Mouse (Mus musculus): ENCODE measurements around the gene Krtcap2. TPM values are rescaled to one million over a fixed set of nuclear protein-coding genes. Genes with fewer than 3 reads are reported as not detected.
A peak's percentile ranks its signal among the peaks of the same experiment; 100 is the strongest.

Krtcap2 gene
- polyA plus RNA-seq, 1 experiment from 2014 or later: 304 TPM

DNA sequence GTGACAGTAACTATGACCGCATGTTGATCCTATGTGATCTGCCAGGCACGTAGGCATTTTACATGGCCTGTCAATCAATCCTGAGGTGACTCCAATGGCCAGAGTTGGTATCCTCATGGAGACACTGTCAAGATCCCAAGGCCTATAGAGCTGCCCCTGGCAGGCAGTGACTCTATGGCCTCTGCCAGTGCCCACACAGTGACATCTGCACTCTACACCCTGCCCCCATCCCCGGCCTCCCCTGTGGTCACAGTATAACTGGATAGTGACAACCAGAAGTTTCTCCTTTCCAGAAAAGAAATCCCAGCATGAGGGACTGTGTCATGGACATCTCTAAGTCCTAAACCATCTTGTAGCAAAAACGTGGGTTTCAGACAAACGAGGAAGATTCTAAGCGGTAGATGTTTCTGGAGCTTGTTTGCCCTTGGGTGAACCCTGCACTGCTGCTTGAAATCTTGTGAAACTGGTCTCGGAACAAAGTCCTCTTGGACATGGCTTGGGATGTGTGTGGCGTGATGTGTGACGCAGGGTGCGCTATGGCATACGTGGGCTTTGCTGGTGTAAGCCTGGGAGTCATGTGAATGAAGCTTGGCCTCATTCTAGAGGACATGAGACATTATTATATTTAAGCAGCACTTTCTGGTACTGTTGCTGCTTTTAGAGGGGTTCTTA, 47.6 kb downstream of the Krtcap2 start:
- Histone ChIP-seq H3K36me3 (ENCODE audit: control insufficient read depth, insufficient read depth, low read length) (no peaks in the 10 kb centered on the region), H3K4me3 (ENCODE audit: low read length) (no peak overlapping the region), H3K9ac (ENCODE audit: low read length) (no peak overlapping the region), H3K4me1 (replicated peaks; ENCODE audit: control insufficient read depth, insufficient read depth, low read length) (no peaks in the 10 kb centered on the region; the same call in 1 of the 2 replicates), H3K27ac (ENCODE audit: low read length) (no peak overlapping the region), H3K9me3 (ENCODE audit: control insufficient read depth, low read length) (no peaks in the 10 kb centered on the region), H3K4me2 (ENCODE audit: low read depth, low read length) (no peak overlapping the region), H3K27me3 (ENCODE audit: control insufficient read depth, insufficient read depth, low read depth, low read length) (no peaks in the 10 kb centered on the region)
- ATAC-seq (ENCODE audit: low read depth): no peak
- 83% methylated on average over 11 of the region's 11 CpGs for WGBS

DNA sequence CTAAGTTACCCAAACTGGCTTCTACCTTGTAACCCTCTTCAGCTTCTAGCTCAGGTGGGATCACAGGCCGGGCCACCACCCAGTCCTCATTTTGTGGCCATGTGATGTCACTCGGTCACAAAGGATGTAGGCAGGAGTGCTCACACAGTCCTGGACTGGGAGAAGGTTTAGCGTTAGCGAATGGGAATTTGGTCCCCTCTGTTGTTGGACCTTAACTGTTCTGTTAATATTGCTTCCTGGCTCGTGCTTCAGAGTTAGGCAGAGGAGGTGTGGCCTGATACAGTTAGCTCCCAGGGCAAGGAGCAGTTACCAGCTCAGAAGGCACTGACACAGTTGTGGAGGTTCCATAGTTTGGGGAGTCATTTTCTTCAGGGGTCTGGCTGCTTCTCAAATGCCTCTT, 48.4 kb downstream of the Krtcap2 start:
- no peaks in the 10 kb centered on the region for H3K9me3 ChIP-seq (ENCODE audit: control insufficient read depth, low read length)
- WGBS: 75% methylated on average over 5 of the region's 5 CpGs

DNA sequence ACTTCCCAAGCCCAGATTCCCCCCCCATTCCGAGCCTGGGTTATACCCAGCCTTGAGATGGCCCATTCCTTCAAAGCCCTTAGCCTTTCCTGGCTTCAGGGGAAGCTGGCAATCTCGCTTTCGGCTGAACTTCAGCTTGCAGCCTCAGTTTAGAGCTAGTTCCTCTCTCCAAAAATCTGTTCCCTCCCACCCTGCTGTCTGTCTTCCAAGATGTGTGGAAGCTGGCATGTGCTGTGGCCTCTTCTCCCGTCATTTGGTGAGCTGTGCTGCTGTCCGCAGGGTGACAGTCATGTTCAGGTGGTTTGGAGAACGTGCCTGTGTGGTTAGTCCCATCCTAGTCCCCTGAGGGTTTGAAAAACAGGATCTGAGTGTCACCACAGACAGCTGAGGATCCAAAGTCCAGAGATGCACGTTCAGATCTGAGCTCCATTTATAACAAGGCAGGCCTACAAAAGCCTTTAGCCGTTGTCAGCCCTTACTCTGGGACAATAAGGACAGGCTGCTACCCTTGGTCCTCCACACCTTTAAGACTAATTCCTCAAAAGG, 50.0 kb downstream of the Krtcap2 start:
- Histone ChIP-seq H3K27ac (ENCODE audit: low read length) (no peak overlapping the region), H3K27me3 (ENCODE audit: control insufficient read depth, insufficient read depth, low read depth, low read length) (no peaks in the 10 kb centered on the region), H3K4me3 (ENCODE audit: low read length) (no peak overlapping the region), H3K36me3 (ENCODE audit: control insufficient read depth, insufficient read depth, low read length) (no peaks in the 10 kb centered on the region), H3K9me3 (ENCODE audit: control insufficient read depth, low read length) (no peaks in the 10 kb centered on the region), H3K4me2 (ENCODE audit: low read depth, low read length) (no peak overlapping the region), H3K4me1 (replicated peaks; ENCODE audit: control insufficient read depth, insufficient read depth, low read length) (peaks cover 4% of the 10 kb centered on the region; the same call in 1 of the 2 replicates), H3K9ac (ENCODE audit: low read length) (no peak overlapping the region)
- 81% methylated on average over 8 of the region's 8 CpGs for WGBS
- ATAC-seq (ENCODE audit: low read depth): no peak

More for the DNA sequence above, 48.4 kb downstream of the Krtcap2 start:
- Histone ChIP-seq H3K4me1 (replicated peaks; ENCODE audit: control insufficient read depth, insufficient read depth, low read length) (no peaks in the 10 kb centered on the region; the same call in 1 of the 2 replicates), H3K27ac (ENCODE audit: low read length) (no peak overlapping the region), H3K27me3 (ENCODE audit: control insufficient read depth, insufficient read depth, low read depth, low read length) (no peaks in the 10 kb centered on the region), H3K36me3 (ENCODE audit: control insufficient read depth, insufficient read depth, low read length) (no peaks in the 10 kb centered on the region), H3K4me3 (ENCODE audit: low read length) (no peak overlapping the region), H3K9ac (ENCODE audit: low read length) (no peak overlapping the region), H3K4me2 (ENCODE audit: low read depth, low read length) (no peak overlapping the region)
- ATAC-seq (ENCODE audit: low read depth): no peak

DNA sequence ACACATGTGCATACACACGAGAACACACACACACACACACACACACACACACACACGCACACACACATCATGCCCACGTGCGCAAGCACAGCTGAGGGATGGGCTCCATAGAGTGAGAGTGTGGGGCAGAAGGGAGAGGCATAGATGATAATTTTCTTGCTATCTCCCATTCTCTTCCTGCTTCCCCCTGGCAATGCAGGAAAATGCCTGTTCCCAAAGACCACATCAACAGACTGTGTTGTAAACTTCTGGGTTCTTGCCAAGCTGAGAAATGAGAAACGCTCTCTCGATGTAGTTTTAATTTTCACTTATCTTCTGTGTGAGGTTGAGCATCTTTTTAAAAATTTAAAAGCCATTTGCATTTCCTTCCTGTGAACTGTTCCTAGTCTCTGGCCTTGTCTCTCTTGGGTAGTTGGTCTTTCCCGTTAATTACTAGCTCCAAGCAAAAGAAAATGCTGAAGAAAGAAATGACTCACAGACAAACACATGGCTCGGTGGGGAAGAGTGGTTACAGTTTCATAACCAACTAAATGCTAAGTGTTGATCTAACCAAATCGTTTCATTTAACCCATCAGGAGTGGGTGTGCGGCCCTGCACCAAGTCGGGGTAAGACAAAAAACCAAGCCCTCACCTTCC, 51.1 kb downstream of the Krtcap2 start:
- H3K4me1 ChIP-seq (replicated peaks; ENCODE audit: control insufficient read depth, insufficient read depth, low read length): peaks cover 4% of the 10 kb centered on the region; the same call in 1 of the 2 replicates
- WGBS: 65% methylated on average over 11 of the region's 11 CpGs
- no peaks in the 10 kb centered on the region for H3K9me3 ChIP-seq (ENCODE audit: control insufficient read depth, low read length)
- H3K9ac ChIP-seq (ENCODE audit: low read length): no peak overlapping the region
- H3K4me2 ChIP-seq (ENCODE audit: low read depth, low read length): no peak overlapping the region
- no peak for ATAC-seq (ENCODE audit: low read depth)
- H3K27me3 ChIP-seq (ENCODE audit: control insufficient read depth, insufficient read depth, low read depth, low read length): no peaks in the 10 kb centered on the region
- H3K36me3 ChIP-seq (ENCODE audit: control insufficient read depth, insufficient read depth, low read length): no peaks in the 10 kb centered on the region
- no peak overlapping the region for H3K4me3 ChIP-seq (ENCODE audit: low read length)
- H3K27ac ChIP-seq (ENCODE audit: low read length): no peak overlapping the region

DNA sequence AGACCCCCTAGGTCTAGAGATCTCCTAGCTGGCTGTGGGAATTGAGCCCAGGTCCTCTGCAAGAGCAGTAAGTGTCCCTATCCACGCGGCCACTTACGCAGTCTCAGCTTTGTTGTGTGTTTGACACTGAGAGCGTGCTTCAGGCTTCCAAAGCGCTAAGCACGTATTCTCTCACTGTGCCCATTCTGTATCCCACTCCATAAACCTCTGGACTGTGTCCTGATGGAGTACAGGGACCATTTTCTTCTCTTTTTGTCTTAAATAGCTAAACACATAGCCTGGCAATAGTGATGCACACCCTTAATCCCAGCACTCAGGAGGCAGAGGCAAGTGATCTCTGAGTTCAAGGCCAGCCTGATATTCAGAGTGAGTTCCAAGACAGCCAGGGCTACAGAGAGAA, 53.1 kb downstream of the Krtcap2 start:
- Histone ChIP-seq H3K4me2 (ENCODE audit: low read depth, low read length) (no peak overlapping the region), H3K4me3 (ENCODE audit: low read length) (no peak overlapping the region), H3K9ac (ENCODE audit: low read length) (no peak overlapping the region), H3K4me1 (replicated peaks; ENCODE audit: control insufficient read depth, insufficient read depth, low read length) (peaks cover 4% of the 10 kb centered on the region; the same call in 1 of the 2 replicates), H3K9me3 (ENCODE audit: control insufficient read depth, low read length) (no peaks in the 10 kb centered on the region), H3K36me3 (ENCODE audit: control insufficient read depth, insufficient read depth, low read length) (no peaks in the 10 kb centered on the region), H3K27ac (ENCODE audit: low read length) (no peak overlapping the region), H3K27me3 (ENCODE audit: control insufficient read depth, insufficient read depth, low read depth, low read length) (no peaks in the 10 kb centered on the region)
- WGBS: 72% methylated on average over 6 of the region's 6 CpGs
- no peak for ATAC-seq (ENCODE audit: low read depth)

DNA sequence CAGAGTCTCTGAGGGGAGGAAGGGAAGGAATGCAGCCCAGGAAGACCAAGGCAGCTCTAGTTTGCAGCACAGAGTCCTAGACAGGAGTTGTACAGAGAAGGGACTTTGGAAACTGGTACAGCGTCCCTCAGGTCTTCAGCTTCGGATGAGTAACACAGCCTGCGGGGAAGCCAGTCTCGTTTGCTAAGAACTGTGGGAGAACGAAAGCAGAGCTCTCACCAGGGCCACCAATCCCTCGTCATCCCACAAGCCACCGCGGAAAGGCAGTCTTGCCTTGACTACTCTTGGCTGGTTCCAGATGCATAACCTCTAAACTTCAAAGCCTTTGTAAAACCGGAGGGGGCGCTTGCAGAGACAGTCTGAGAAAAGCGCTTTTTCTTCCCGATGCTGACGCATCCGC, 53.7 kb downstream of the Krtcap2 start:
- peak; percentile 50; the same call in 1 of the 2 replicates for ATAC-seq (ENCODE audit: low read depth)
- WGBS: 5% methylated on average over 14 of the region's 14 CpGs
- H3K27ac ChIP-seq (ENCODE audit: low read length): no peak overlapping the region

More for the DNA sequence above, 53.7 kb downstream of the Krtcap2 start:
- Histone ChIP-seq H3K4me1 (replicated peaks; ENCODE audit: control insufficient read depth, insufficient read depth, low read length) (peaks cover 4% of the 10 kb centered on the region; the same call in 1 of the 2 replicates), H3K27me3 (ENCODE audit: control insufficient read depth, insufficient read depth, low read depth, low read length) (no peaks in the 10 kb centered on the region), H3K4me2 (ENCODE audit: low read depth, low read length) (peak overlapping the region; percentile 46), H3K9me3 (ENCODE audit: control insufficient read depth, low read length) (no peaks in the 10 kb centered on the region), H3K36me3 (ENCODE audit: control insufficient read depth, insufficient read depth, low read length) (no peaks in the 10 kb centered on the region), H3K4me3 (ENCODE audit: low read length) (peak overlapping the region; percentile 33), H3K9ac (ENCODE audit: low read length) (peak overlapping the region; percentile 46)

MicroRNAs within 50 kb of the gene (microRNA counts, 519-probe panel; counts per million panel counts)
- 2,416 counts per million, percentile 43 among the panel's probes with 10 or more counts for microRNA mmu-miR-92b

Small RNA genes lying within 50 kb of the gene (microRNA-seq; reads per million reads assigned to microRNA genes)
- gene Mir92b: 2,165 reads per million, percentile 82 among the genes with 10 or more reads in this experiment

Other genes starting within 250 kb of the Krtcap2 start
- gene Rusc1, start 152.7 kb upstream of the Krtcap2 start, polyA plus RNA-seq (2015; fragmentation: Nextera tagmentation; extraction: Ambion mirVana): 19.7 and 19.8 TPM in 2 replicates
- not detected in 2 replicates for gene Gm43738, start 144.9 kb upstream of the Krtcap2 start, polyA plus RNA-seq (2015; fragmentation: Nextera tagmentation; extraction: Ambion mirVana)
- gene Fdps, start 144.0 kb upstream of the Krtcap2 start, polyA plus RNA-seq (2015; fragmentation: Nextera tagmentation; extraction: Ambion mirVana): 132 and 137 TPM in 2 replicates
- 0.18 and 1.3 TPM in 2 replicates for gene Pklr, start 109.8 kb upstream of the Krtcap2 start, polyA plus RNA-seq (2015; fragmentation: Nextera tagmentation; extraction: Ambion mirVana)
- gene Hcn3, start 85.8 kb upstream of the Krtcap2 start, polyA plus RNA-seq (2015; fragmentation: Nextera tagmentation; extraction: Ambion mirVana): 1.1 and 1.6 TPM in 2 replicates
- gene Clk2, start 81.2 kb upstream of the Krtcap2 start, polyA plus RNA-seq (2015; fragmentation: Nextera tagmentation; extraction: Ambion mirVana): 22.7 and 25.1 TPM in 2 replicates
- 109 and 115 TPM in 2 replicates for gene Scamp3, start 68.5 kb upstream of the Krtcap2 start, polyA plus RNA-seq (2015; fragmentation: Nextera tagmentation; extraction: Ambion mirVana)
- 19.4 and 22.2 TPM in 2 replicates for gene Fam189b, start 62.8 kb upstream of the Krtcap2 start, polyA plus RNA-seq (2015; fragmentation: Nextera tagmentation; extraction: Ambion mirVana)
- gene Gba, start 43.0 kb upstream of the Krtcap2 start, polyA plus RNA-seq (2015; fragmentation: Nextera tagmentation; extraction: Ambion mirVana): 46.4 and 47.1 TPM in 2 replicates
- gene Thbs3, start 30.8 kb upstream of the Krtcap2 start, polyA plus RNA-seq (2015; fragmentation: Nextera tagmentation; extraction: Ambion mirVana): 57.7 and 65.4 TPM in 2 replicates
- gene Mtx1, start 18.9 kb upstream of the Krtcap2 start, polyA plus RNA-seq (2015; fragmentation: Nextera tagmentation; extraction: Ambion mirVana): 174 and 188 TPM in 2 replicates
- gene Muc1, start 16.9 kb upstream of the Krtcap2 start, polyA plus RNA-seq (2015; fragmentation: Nextera tagmentation; extraction: Ambion mirVana): 151 and 162 TPM in 2 replicates
- 7.2 and 7.7 TPM in 2 replicates for gene Trim46, start 343 bp downstream of the Krtcap2 start, polyA plus RNA-seq (2015; fragmentation: Nextera tagmentation; extraction: Ambion mirVana)
- 135 and 138 TPM in 2 replicates for gene Dpm3, start 13.4 kb downstream of the Krtcap2 start, polyA plus RNA-seq (2015; fragmentation: Nextera tagmentation; extraction: Ambion mirVana)
- 65.7 and 66.7 TPM in 2 replicates for gene Slc50a1, start 24.6 kb downstream of the Krtcap2 start, polyA plus RNA-seq (2015; fragmentation: Nextera tagmentation; extraction: Ambion mirVana)
- 97.2 and 104 TPM in 2 replicates for gene Efna1, start 35.2 kb downstream of the Krtcap2 start, polyA plus RNA-seq (2015; fragmentation: Nextera tagmentation; extraction: Ambion mirVana)
- gene Efna3, start 77.0 kb downstream of the Krtcap2 start, polyA plus RNA-seq (2015; fragmentation: Nextera tagmentation; extraction: Ambion mirVana): 7.1 and 7.5 TPM in 2 replicates
- gene Efna4, start 92.1 kb downstream of the Krtcap2 start, polyA plus RNA-seq (2015; fragmentation: Nextera tagmentation; extraction: Ambion mirVana): 19.8 and 24.7 TPM in 2 replicates
- 75.1 and 76.0 TPM in 2 replicates for gene Adam15, start 104.0 kb downstream of the Krtcap2 start, polyA plus RNA-seq (2015; fragmentation: Nextera tagmentation; extraction: Ambion mirVana)
- 0.06 TPM in 1 of 2 replicates, not detected in the other for gene Dcst2, start 116.0 kb downstream of the Krtcap2 start, polyA plus RNA-seq (2015; fragmentation: Nextera tagmentation; extraction: Ambion mirVana)
- 0.13 and 0.53 TPM in 2 replicates for gene Dcst1, start 119.3 kb downstream of the Krtcap2 start, polyA plus RNA-seq (2015; fragmentation: Nextera tagmentation; extraction: Ambion mirVana)
- gene Zbtb7b, start 148.8 kb downstream of the Krtcap2 start, polyA plus RNA-seq (2015; fragmentation: Nextera tagmentation; extraction: Ambion mirVana): 4.8 and 5.9 TPM in 2 replicates
- gene Lenep, start 156.8 kb downstream of the Krtcap2 start, polyA plus RNA-seq (2015; fragmentation: Nextera tagmentation; extraction: Ambion mirVana): 0.21 TPM in 1 of 2 replicates, not detected in the other
- gene Flad1, start 165.9 kb downstream of the Krtcap2 start, polyA plus RNA-seq (2015; fragmentation: Nextera tagmentation; extraction: Ambion mirVana): 24.0 and 26.9 TPM in 2 replicates
- gene Cks1b, start 172.4 kb downstream of the Krtcap2 start, polyA plus RNA-seq (2015; fragmentation: Nextera tagmentation; extraction: Ambion mirVana): 490 and 518 TPM in 2 replicates
- 110 and 114 TPM in 2 replicates for gene Shc1, start 172.5 kb downstream of the Krtcap2 start, polyA plus RNA-seq (2015; fragmentation: Nextera tagmentation; extraction: Ambion mirVana)
- gene Pygo2, start 184.2 kb downstream of the Krtcap2 start, polyA plus RNA-seq (2015; fragmentation: Nextera tagmentation; extraction: Ambion mirVana): 31.5 and 33.3 TPM in 2 replicates
- gene Pbxip1, start 190.7 kb downstream of the Krtcap2 start, polyA plus RNA-seq (2015; fragmentation: Nextera tagmentation; extraction: Ambion mirVana): 35.8 and 38.3 TPM in 2 replicates
- 44.4 and 50.0 TPM in 2 replicates for gene Pmvk, start 208.6 kb downstream of the Krtcap2 start, polyA plus RNA-seq (2015; fragmentation: Nextera tagmentation; extraction: Ambion mirVana)